Mouse (Mus musculus) megakaryocyte, embryonic 14.5 days (primary cell): ENCODE results near the gene Larp1b.

ENCODE experiments used
- FLI1 ChIP-seq: IDR thresholded peaks from 2 replicates; pipeline ENCODE4 v1.6.1; 2012; ENCODE audit warnings: low read length, inconsistent platforms, mixed read lengths
- GATA1 ChIP-seq: IDR thresholded peaks from 3 replicates; pipeline ENCODE4 v1.6.1; 2012; ENCODE audit warnings: mixed read lengths, low read length, inconsistent platforms, borderline replicate concordance

DNA sequence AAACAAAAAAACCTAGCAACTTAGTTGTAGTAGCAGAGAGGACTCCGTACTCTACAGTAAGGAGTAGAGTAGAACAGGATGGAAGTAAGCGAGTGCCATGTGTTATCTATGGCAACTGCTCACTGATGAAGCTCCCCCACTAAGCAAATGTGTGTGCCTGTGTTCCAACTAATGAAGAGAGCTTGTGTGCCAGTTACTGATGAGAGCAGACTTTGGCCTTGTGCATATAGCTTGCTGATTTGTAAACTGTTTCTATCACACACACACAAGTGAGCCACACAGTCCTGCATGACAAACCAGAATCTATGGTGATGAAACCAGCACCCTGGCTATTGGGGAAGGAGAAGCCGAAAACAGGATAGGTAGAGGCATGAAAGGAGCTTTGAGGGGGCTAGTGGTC, 60.4 kb downstream of the Larp1b start:
- TF ChIP-seq FLI1, result no peak
- no peak for TF ChIP-seq GATA1
